Mouse (Mus musculus) cerebellum, adult 2 months (tissue): ENCODE results near the gene Slc22a12.

Experiments used
- CTCF ChIP-seq: fragments of 200-500 bp; IDR thresholded peaks from 2 replicates; pipeline ENCODE4 v1.5.1; 2011; ENCODE audit warnings: low read depth, mild to moderate bottlenecking, control low read depth, low read length, moderate library complexity, borderline replicate concordance; ENCODE audit not compliant: insufficient read depth
- POLR2A ChIP-seq: fragments of 200-500 bp; IDR thresholded peaks from 2 replicates; pipeline ENCODE4 v1.6.1; 2011; ENCODE audit warnings: low read length, control low read depth, borderline replicate concordance; ENCODE audit not compliant: insufficient read depth

DNA sequence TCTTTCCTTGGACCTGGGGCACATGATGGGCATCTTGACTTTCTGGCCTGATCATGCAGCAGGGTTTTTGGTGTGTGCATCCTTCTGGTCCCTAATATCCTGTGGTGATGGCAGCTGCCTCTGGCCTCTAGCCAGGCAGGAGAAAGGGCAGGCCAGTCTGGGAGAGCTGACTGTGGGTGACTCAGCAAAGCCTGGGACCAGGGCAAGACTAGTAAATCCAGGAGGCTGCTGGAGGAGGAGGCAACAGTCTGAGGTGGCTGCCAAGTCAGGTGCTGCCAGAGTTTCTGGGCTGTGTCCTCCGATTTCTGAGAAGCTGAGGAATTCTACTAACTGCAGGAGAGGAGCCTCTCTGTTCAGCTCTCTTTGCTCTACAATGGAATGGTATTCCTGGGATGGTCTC is 3.3 kb upstream of the Slc22a12 start:
- no peak for TF ChIP-seq POLR2A
- no peak for TF ChIP-seq CTCF
